Mouse (Mus musculus) left cerebral cortex, adult 9 months (tissue): ENCODE results near the gene Gm38392.
"Not testable (repeated sequence)": the region's sequence is repeated elsewhere in the genome, so short reads cannot be mapped to it uniquely, and the experiment has no call there.

ENCODE experiments used
- DNase-seq, 2 experiments: peaks; one replicate each; pipeline ENCODE4 v3.0.0; 2022; ENCODE audit warnings: low spot score in 2 of 2

Gene Gm38392

DNA sequence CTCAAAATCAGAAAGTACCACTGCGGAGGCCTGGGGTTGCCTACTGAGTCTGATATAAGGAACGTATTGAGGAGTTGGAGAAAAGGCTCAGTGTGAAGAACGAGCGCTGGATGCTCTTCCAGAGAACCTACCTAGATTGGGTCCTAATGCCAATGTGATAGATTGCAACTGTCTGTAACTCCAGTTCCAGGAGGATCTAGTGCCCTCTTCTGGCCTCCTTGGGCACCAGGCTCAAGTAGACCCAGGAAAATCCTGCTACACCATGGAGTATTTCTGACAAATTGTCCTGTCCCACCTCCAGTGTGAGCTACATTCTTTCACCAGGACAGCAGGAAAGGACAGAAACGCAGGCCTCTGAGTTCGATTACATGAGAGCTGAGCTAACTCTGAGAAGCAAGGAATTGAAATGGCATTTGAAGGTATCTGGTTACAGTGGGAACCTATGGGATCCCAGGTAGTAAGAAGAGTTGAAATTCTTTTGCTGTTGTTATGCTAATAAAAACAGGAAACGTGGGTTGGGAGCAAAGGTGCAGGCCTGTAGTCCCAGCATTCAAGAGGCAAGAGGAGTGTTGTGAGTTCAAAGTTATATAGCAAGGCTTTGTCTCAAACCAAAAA lies 10.4 kb downstream of the Gm38392 start:
- peak in 1 of 2 experiments; percentile 46 for DNase-seq

DNA sequence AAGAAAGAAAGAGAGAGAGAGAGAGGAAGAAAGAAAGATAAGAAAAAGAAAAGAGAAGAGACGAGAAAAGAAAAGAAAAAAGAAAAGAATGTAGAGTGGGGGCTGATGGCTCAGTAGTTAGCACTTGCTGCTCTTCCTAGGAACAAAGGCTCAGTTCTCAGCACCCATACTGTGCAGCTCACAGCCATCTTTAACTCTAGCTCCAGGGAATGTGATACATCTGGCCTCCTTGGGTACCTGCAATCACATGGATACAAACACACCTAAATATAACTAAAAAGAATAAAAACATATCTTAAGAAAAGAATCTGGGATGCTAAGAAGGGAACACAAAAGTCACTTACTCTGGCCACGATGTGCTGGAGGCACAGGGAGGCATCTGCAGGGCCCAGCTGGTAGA lies 10.9 kb downstream of the Gm38392 start:
- DNase-seq, result no peak

DNA sequence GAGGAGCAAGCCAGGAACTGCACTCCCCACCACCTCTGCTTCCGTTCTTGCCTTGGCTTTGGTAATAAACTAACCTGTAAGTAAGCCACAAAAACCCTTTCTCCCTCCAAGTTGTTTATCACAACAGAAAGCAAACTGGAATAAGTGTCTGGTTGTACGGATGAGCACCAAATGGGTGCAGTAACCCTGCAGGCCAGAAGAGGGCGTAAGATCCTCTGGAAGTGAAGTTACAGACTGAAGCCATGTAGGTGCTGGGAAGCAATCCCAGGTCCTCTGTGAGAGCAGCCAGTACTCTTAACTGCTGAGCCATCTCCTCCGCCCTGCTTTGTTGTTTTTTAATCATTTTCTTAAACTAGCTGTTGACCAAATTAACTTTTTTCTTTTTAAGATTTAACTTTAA lies 13.0 kb downstream of the Gm38392 start:
- no peak for DNase-seq

GRCm38 (mm10) chr3:88271859-88272258 lies 15.2 kb downstream of the Gm38392 start:
- DNase-seq, result no peak

DNA sequence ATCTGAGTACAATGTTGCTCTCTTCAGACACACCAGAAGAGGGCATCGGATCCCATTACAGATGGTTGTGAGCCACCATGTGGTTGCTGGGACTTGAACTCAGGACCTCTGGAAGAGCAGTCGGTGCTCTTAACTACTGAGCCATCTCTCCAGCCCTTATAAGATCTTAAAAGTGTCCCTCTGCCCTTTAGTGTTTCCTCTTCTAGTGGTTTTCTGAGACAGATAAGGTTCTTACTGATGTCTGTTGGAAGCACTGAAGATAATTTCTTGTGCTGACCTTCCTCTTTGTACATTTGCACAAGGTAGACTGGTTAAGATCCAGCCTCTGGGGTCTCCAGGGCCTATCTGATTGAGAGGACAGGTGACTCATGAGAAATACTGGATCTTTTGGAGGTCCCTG lies 15.7 kb downstream of the Gm38392 start:
- DNase-seq, result not testable (repeated sequence)

GRCm38 (mm10) chr3:88268991-88269390 lies 18.0 kb downstream of the Gm38392 start:
- DNase-seq, result no peak

DNA sequence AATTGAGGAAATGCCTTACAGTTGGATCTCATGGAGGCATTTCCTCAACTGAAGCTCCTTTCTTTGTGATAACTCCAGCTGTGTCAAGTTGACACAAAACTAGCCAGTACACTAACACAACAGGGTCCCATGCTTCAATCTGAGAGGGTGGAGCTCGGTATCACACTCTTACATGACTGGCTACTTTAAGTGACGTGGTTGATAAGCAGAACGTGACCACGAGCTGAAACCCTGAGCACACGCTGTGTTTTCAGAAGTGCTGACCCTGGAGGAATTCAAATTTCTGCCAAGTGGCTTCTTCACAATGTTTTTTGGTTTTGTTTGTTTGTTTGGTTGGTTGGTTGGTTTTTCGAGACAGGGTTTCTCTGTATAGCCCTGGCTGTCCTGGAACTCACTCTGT lies 19.0 kb downstream of the Gm38392 start:
- not testable (repeated sequence) for DNase-seq

- no peak for DNase-seq
Observed at GRCm38 (mm10) chr3:88262346-88262745, 24.7 kb downstream of the Gm38392 start.

- DNase-seq, result no peak
Observed at GRCm38 (mm10) chr3:88256382-88256781, 30.6 kb downstream of the Gm38392 start.

- DNase-seq, result no peak
Observed at GRCm38 (mm10) chr3:88255950-88256349, 31.1 kb downstream of the Gm38392 start.

GRCm38 (mm10) chr3:88254268-88254926 lies 32.6 kb downstream of the Gm38392 start, which contains the start of gene Rhbg:
Gene Rhbg, minus strand, starts transcription at chr3:88254709.
- no peak for DNase-seq

DNA sequence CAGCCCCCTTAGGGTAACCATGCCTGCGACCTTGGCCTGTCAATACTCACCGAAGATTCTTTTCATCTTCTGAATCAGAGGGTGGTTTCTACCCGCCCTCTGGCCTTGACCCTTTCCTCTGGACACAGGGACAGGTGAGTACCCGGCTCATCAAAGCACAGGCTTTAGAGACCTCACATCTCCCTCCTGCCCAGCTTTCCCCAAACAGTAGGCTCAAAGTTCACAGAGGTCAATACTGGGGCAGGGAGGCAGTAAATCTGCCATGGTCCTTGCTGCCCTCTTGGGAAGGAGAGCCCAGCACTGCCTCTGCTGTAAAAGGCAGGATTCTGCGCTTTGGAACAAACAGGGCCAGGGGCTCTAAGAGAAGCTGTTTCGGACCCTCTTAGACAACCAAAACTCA lies 34.3 kb downstream of the Gm38392 start:
- no peak for DNase-seq

- DNase-seq, result no peak
Observed at GRCm38 (mm10) chr3:88248406-88248805, 38.6 kb downstream of the Gm38392 start.

DNA sequence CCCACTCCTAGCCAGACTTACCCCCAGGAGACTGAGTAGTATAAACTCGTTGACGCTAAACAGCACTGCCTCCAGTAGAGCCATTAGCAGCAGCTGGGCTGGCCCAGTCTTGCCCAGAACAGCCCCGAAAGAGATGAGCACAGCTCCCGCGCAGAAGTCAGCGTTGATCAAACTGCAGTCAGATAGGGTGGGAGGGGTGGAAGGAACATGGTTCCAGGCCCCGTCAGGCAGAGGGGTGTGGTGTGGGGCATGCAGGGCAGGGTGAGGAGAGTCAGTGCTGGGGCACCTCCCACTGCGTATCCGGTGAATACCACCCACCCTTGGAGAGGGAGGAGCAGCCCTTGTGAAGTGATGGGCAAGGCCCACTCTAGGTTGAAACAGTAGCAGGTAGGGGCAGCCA lies 39.3 kb downstream of the Gm38392 start:
- no peak for DNase-seq

DNA sequence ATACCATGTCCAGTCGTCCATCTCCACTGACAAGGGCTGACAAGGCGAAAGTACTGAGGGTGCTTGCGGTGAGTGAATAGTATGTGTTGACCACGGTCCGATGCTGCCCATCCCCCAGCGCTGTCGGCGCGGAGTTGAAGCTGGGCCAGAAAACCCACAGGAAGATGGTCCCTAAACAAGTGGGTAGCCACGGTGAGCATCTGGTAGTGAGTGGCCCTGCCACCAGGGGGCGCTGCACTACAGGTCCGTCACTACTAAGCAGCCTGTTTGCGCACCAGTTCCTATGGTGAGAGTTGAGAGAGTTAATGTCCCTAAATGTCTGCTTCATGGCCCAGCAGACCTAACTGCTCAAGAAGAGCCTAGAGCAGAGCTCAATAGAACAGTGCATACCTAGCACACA lies 41.2 kb downstream of the Gm38392 start:
- no peak for DNase-seq

GRCm38 (mm10) chr3:88244071-88244470 lies 42.9 kb downstream of the Gm38392 start:
- no peak for DNase-seq

DNA sequence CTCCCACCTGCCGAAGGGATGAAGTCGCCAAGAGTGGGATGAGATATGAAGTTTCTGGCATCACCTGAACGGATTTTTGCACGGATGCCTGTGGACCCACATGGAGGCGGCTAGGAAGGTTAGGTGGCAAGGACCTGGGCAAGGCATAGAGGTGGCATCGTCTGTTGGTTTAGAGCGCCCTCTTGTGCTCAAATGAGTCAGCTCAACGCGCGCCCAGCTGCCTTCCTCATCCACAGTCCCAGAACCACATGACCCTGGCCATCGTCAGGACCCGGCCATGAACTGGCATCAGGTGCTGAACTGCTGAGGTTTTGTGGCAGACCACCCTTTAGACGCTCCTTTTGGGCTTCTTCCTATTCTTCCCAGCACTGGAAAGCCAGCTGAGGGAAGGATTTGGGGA lies 44.5 kb downstream of the Gm38392 start:
- DNase-seq, result peak in 1 of 2 experiments; percentile 87

- DNase-seq, result no peak
Observed at GRCm38 (mm10) chr3:88241045-88241786, 45.8 kb downstream of the Gm38392 start.

- DNase-seq, result no peak
Observed at GRCm38 (mm10) chr3:88239446-88239845, 47.6 kb downstream of the Gm38392 start.

DNA sequence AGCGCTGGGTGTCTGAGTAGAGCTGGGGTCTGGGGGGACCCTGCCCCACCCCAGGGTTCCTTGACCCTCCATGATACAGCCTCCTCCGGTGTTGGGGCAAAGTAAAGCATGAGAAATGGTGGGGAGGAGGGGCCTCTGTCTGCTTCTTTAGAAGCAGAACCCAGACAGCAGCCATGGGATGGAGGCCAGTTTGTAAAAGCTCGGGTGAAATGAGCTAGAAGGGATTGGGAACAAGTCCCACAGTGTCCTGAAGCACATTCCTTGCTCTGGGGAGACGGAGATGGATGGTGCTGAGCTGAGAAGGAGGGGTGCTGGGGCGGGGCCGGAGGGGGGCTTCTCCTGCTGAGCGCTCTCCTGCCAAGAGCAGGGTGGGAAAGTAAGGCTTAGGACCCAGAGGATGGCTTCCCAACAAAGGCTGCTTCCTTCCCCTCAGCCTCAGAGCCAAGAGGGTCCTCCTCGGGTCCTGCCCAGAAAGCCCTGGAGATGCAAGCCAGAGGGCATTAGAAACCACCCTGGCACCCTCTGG lies 48.1 kb downstream of the Gm38392 start:
- no peak for DNase-seq

DNA sequence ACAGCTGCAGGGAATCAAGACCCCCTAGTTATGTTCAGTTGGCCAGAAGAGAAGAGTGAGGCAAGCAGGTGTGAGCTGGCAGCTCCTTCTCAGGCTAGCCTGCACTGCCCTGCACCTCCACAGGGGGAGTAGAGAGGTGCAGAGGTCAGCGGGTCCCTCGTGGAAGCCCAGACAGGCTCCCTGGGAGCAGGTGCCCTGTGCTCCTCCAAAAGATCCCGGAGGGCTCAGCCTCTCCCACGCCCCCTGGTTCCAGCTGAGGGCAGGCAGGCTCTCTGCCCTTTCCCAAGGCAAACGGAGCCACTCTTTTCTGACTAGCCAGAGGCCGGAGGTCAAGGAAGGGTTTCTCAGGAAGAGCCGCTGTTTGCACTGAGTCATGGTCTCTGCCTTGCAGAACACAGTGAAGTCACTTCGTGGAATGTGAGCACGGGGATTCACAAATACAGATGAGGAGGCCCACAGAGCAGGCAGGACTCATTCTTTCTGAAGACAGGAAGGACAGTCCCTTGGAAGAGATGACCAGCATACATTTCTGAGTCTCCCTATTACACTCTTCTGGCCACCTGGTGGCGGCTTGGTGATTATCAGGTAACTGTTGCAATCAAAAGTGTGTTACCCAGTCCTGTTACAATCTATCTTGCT lies 49.3 kb downstream of the Gm38392 start:
- DNase-seq, result no peak

DNA sequence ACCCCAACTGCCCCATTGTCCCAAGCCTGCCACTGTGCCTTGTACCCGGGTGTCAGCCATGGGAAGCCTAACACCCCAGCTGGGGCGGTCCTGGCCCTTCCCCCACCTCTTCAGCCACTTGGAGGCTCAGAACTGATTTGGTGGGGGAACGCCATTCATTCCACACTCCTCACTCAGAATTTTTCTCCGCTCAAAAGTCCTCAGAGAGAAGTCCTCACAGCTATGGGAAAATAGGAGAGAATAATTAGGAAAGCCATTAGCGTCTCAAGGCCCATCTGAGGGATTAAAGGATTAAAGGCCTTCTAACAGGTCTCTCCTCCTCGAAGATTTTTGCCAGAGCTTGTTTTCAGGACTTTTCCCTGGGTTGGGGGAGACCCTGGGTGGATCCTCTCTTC lies 49.9 kb downstream of the Gm38392 start:
- DNase-seq, result no peak
